Mouse (Mus musculus) megakaryocyte, embryonic 14.5 days (primary cell): Measurements from ENCODE around the gene Naaa.

ENCODE experiments used
- FLI1 ChIP-seq: IDR thresholded peaks from 2 replicates; pipeline ENCODE4 v1.6.1; 2012; ENCODE audit warnings: low read length, inconsistent platforms, mixed read lengths
- GATA1 ChIP-seq: IDR thresholded peaks from 3 replicates; pipeline ENCODE4 v1.6.1; 2012; ENCODE audit warnings: mixed read lengths, low read length, inconsistent platforms, borderline replicate concordance

DNA sequence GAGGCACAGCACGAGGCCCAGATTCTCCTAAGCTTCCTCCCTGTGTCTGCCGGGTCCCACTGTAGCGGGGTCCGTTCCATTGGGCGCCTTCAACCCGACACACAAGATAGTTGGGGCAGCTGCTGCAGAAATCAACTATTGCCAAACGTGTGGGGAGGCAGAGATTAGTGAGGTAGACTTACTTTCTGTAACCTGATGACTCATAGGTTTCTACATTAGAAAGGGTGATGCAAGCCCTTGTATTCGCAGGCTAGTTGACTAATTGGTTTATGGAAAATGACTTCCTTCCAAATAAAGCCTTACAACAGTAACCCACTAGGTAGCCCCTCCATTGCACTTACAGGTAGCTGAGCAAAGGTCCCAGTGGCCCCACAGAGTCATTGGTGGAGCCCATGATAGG lies 15.3 kb downstream of the Naaa start:
- TF ChIP-seq FLI1 (no peak), GATA1 (no peak)
